Mouse (Mus musculus) embryonic facial prominence, embryonic 15.5 days (tissue): Measurements from ENCODE around the gene Fxyd5. TPM values are rescaled to one million over a fixed set of nuclear protein-coding genes. Genes with fewer than 3 reads are reported as not detected.

Experiments used
- ATAC-seq: fragments of 200-750 bp; cut with Nextera tagmentation; 2 replicates; pipeline ENCODE4 v1.8.0; 2017; ENCODE audit warnings: low read depth, moderate TSS enrichment; ENCODE audit not compliant: insufficient number of reproducible peaks, low FRiP score, low TSS enrichment
- H3K27ac ChIP-seq: fragments of 300-500 bp; sonication (generic); replicated peaks from 2 replicates; pipeline ENCODE4 v1.5.1; 2015; ENCODE audit warnings: mild to moderate bottlenecking, inconsistent platforms
- H3K27me3 ChIP-seq: fragments of 300-500 bp; sonication (generic); 2 replicates; pipeline ENCODE4 v1.6.1; 2015; ENCODE audit warnings: inconsistent platforms
- H3K36me3 ChIP-seq: fragments of 300-500 bp; sonication (generic); 2 replicates; pipeline ENCODE4 v1.6.1; 2015; ENCODE audit warnings: mild to moderate bottlenecking, inconsistent platforms
- H3K4me1 ChIP-seq: fragments of 300-500 bp; sonication (generic); 2 replicates; pipeline ENCODE4 v1.6.1; 2015; ENCODE audit warnings: inconsistent platforms
- H3K4me2 ChIP-seq: fragments of 300-500 bp; sonication (generic); replicated peaks from 2 replicates; pipeline ENCODE4 v1.6.1; 2015; ENCODE audit warnings: mild to moderate bottlenecking, inconsistent platforms
- H3K4me3 ChIP-seq: fragments of 300-500 bp; sonication (generic); replicated peaks from 2 replicates; pipeline ENCODE4 v1.5.1; 2015; ENCODE audit warnings: mild to moderate bottlenecking, inconsistent platforms
- H3K9ac ChIP-seq: fragments of 300-500 bp; sonication (generic); 2 replicates; pipeline ENCODE4 v1.6.1; 2015; ENCODE audit warnings: inconsistent platforms
- H3K9me3 ChIP-seq: fragments of 300-500 bp; sonication (generic); replicated peaks from 2 replicates; pipeline ENCODE4 v1.6.1; 2016; ENCODE audit warnings: inconsistent platforms
- WGBS: fragments of 180-500 bp; shearing (Covaris S2); methylation state at CpG from one replicate; pipeline ENCODE4 v1.1.7; 2015; 5-methylcytosine and 5-hydroxymethylcytosine counted together
- polyA plus RNA-seq: library from polyadenylated mRNA; unstranded; fragments of >200 nt; fragmentation: Nextera tagmentation; extraction: Ambion mirVana; gene quantifications from 2 replicates; pipeline ENCODE4 v1.2.1, GENCODE M21; 2015

Fxyd5 gene
- polyA plus RNA-seq = 43.8 and 46.2 TPM in 2 replicates

GRCm38 (mm10) chr7:31042431-31042910, at the start of gene Fxyd5:
TSS of gene Fxyd5 (minus strand) at chr7:31042481.
- WGBS = 38% methylated on average over 10 of the region's 10 CpGs
- Histone ChIP-seq H3K4me3 (peak within 1 kb of the TSS; percentile 32), H3K27ac (no peak within 1 kb of the TSS), H3K9me3 (no peaks in the 10 kb centered on the region), H3K4me1 (peaks cover 12% of the 10 kb centered on the region), H3K36me3 (no peaks in the 10 kb centered on the region), H3K9ac (no peak within 1 kb of the TSS), H3K4me2 (peak within 1 kb of the TSS; percentile 52), H3K27me3 (peaks cover 35% of the 10 kb centered on the region)
- 0 out of 2 replicates have a peak, but pooled peaks have one; percentile 4 for ATAC-seq

GRCm38 (mm10) chr7:31089721-31090120, 47.4 kb upstream of the Fxyd5 start:
- H3K4me3 ChIP-seq = no peak overlapping the region
- ATAC-seq = no peak

GRCm38 (mm10) chr7:31088206-31088605, 45.9 kb upstream of the Fxyd5 start:
- Histone ChIP-seq H3K4me1 (peaks cover 18% of the 10 kb centered on the region), H3K27me3 (no peaks in the 10 kb centered on the region), H3K9me3 (no peaks in the 10 kb centered on the region), H3K36me3 (no peaks in the 10 kb centered on the region), H3K9ac (no peak overlapping the region), H3K4me3 (no peak overlapping the region), H3K27ac (no peak overlapping the region), H3K4me2 (no peak overlapping the region)
- WGBS = 70% methylated on average over 3 of the region's 3 CpGs
- ATAC-seq = no peak

More at GRCm38 (mm10) chr7:31089721-31090120, 47.4 kb upstream of the Fxyd5 start:
- H3K9me3 ChIP-seq = no peaks in the 10 kb centered on the region
- no peak overlapping the region for H3K4me2 ChIP-seq
- no peaks in the 10 kb centered on the region for H3K27me3 ChIP-seq
- 89% methylated on average over 2 of the region's 2 CpGs for WGBS
- H3K36me3 ChIP-seq = no peaks in the 10 kb centered on the region
- no peak overlapping the region for H3K9ac ChIP-seq
- peaks cover 7% of the 10 kb centered on the region; the same call in 1 of the 2 replicates for H3K4me1 ChIP-seq
- no peak overlapping the region for H3K27ac ChIP-seq

GRCm38 (mm10) chr7:31087262-31087661, 45.0 kb upstream of the Fxyd5 start:
- H3K36me3 ChIP-seq = no peaks in the 10 kb centered on the region
- H3K9me3 ChIP-seq = no peaks in the 10 kb centered on the region
- H3K4me3 ChIP-seq = no peak overlapping the region
- H3K4me1 ChIP-seq = peaks cover 24% of the 10 kb centered on the region
- no peak overlapping the region for H3K4me2 ChIP-seq
- no peak overlapping the region for H3K9ac ChIP-seq
- ATAC-seq = no peak
- WGBS = 43% methylated on average over 2 of the region's 2 CpGs
- H3K27ac ChIP-seq = no peak overlapping the region
- H3K27me3 ChIP-seq = no peaks in the 10 kb centered on the region

- ATAC-seq = no peak
- H3K4me2 ChIP-seq = no peak overlapping the region
- no peaks in the 10 kb centered on the region for H3K36me3 ChIP-seq
- 88% methylated on average over 9 of the region's 9 CpGs for WGBS
- 0 out of 2 replicates have a peak overlapping the region, but pooled peaks have one; percentile 0 for H3K27ac ChIP-seq
- H3K9ac ChIP-seq = no peak overlapping the region
- peaks cover 24% of the 10 kb centered on the region for H3K4me1 ChIP-seq
- H3K27me3 ChIP-seq = no peaks in the 10 kb centered on the region
- H3K4me3 ChIP-seq = no peak overlapping the region
- no peaks in the 10 kb centered on the region for H3K9me3 ChIP-seq
Measured at GRCm38 (mm10) chr7:31086175-31086755, 44.0 kb upstream of the Fxyd5 start.

- no peaks in the 10 kb centered on the region for H3K27me3 ChIP-seq
- H3K4me2 ChIP-seq = no peak overlapping the region
- H3K4me1 ChIP-seq = peaks cover 24% of the 10 kb centered on the region
- H3K4me3 ChIP-seq = no peak overlapping the region
- 18% methylated on average over 3 of the region's 3 CpGs for WGBS
- no peaks in the 10 kb centered on the region for H3K9me3 ChIP-seq
- no peaks in the 10 kb centered on the region for H3K36me3 ChIP-seq
- peak overlapping the region; percentile 60 for H3K27ac ChIP-seq
- ATAC-seq = no peak; the same call in 1 of the 2 replicates
- no peak overlapping the region for H3K9ac ChIP-seq
Measured at GRCm38 (mm10) chr7:31085171-31085570, 42.9 kb upstream of the Fxyd5 start.

GRCm38 (mm10) chr7:31084140-31084539, 41.9 kb upstream of the Fxyd5 start:
- H3K9ac ChIP-seq = no peak overlapping the region
- ATAC-seq = no peak
- no peaks in the 10 kb centered on the region for H3K27me3 ChIP-seq
- H3K4me1 ChIP-seq = peaks cover 24% of the 10 kb centered on the region
- no peak overlapping the region for H3K4me2 ChIP-seq
- H3K9me3 ChIP-seq = no peaks in the 10 kb centered on the region
- 37% methylated on average over 9 of the region's 9 CpGs for WGBS
- no peak overlapping the region for H3K4me3 ChIP-seq
- H3K27ac ChIP-seq = peak overlapping the region; percentile 60
- no peaks in the 10 kb centered on the region for H3K36me3 ChIP-seq

- Histone ChIP-seq H3K4me3 (no peak overlapping the region), H3K4me2 (no peak overlapping the region), H3K27ac (peak overlapping the region; percentile 60; the same call in 1 of the 2 replicates), H3K9me3 (no peaks in the 10 kb centered on the region), H3K36me3 (no peaks in the 10 kb centered on the region), H3K4me1 (peaks cover 26% of the 10 kb centered on the region), H3K27me3 (no peaks in the 10 kb centered on the region), H3K9ac (no peak overlapping the region)
- WGBS = 44% methylated on average over 14 of the region's 14 CpGs
- peak; percentile 46; the same call in 1 of the 2 replicates for ATAC-seq
Measured at GRCm38 (mm10) chr7:31082831-31083588, 40.7 kb upstream of the Fxyd5 start.

GRCm38 (mm10) chr7:31082106-31082505, 39.8 kb upstream of the Fxyd5 start:
- no peak for ATAC-seq
- Histone ChIP-seq H3K27me3 (no peaks in the 10 kb centered on the region), H3K9me3 (no peaks in the 10 kb centered on the region), H3K36me3 (no peaks in the 10 kb centered on the region), H3K4me2 (no peak overlapping the region), H3K9ac (no peak overlapping the region), H3K4me1 (peaks cover 35% of the 10 kb centered on the region), H3K4me3 (no peak overlapping the region), H3K27ac (no peak overlapping the region)

GRCm38 (mm10) chr7:31081106-31081505, 38.8 kb upstream of the Fxyd5 start:
- Histone ChIP-seq H3K27me3 (no peaks in the 10 kb centered on the region), H3K4me3 (no peak overlapping the region), H3K9ac (no peak overlapping the region), H3K36me3 (no peaks in the 10 kb centered on the region), H3K27ac (no peak overlapping the region), H3K9me3 (no peaks in the 10 kb centered on the region), H3K4me1 (peaks cover 41% of the 10 kb centered on the region), H3K4me2 (no peak overlapping the region)
- 26% methylated on average over 1 of the region's 1 CpGs for WGBS
- no peak for ATAC-seq

GRCm38 (mm10) chr7:31080611-31081010, 38.3 kb upstream of the Fxyd5 start:
- no peaks in the 10 kb centered on the region for H3K27me3 ChIP-seq
- no peak overlapping the region for H3K27ac ChIP-seq
- no peak for ATAC-seq
- H3K36me3 ChIP-seq = no peaks in the 10 kb centered on the region
- peaks cover 41% of the 10 kb centered on the region for H3K4me1 ChIP-seq
- WGBS = 27% methylated on average over 3 of the region's 3 CpGs
- no peak overlapping the region for H3K4me2 ChIP-seq
- no peak overlapping the region for H3K9ac ChIP-seq
- no peaks in the 10 kb centered on the region for H3K9me3 ChIP-seq
- H3K4me3 ChIP-seq = no peak overlapping the region
